Mouse (Mus musculus): ENCODE results near the gene Cdk9.

GRCm38 (mm10) chr2:32676821-32677220 lies 36.1 kb downstream of the Cdk9 start:
- TF ChIP-seq CTCF (IDR thresholded peaks at IDR 0.05; ENCODE audit: low read depth) (peak; percentile 44), EP300 (IDR thresholded peaks at IDR 0.05; ENCODE audit: low read depth) (no peak)

Measured in liver, embryonic 14.5 days (tissue).